Mouse (Mus musculus): ENCODE results near the gene Prkce.
A peak's percentile ranks its signal among the peaks of the same experiment; 100 is the strongest.

The Prkce gene

GRCm38 (mm10) chr17:86334990-86335389 lies 167.4 kb downstream of the Prkce start:
- DNase-seq (ENCODE audit: low read depth): no peak

GRCm38 (mm10) chr17:86336652-86337073 lies 169.1 kb downstream of the Prkce start:
- DNase-seq (ENCODE audit: low read depth): no peak

- DNase-seq (ENCODE audit: low read depth): peak; percentile 17
Measured at GRCm38 (mm10) chr17:86337076-86337475, 169.5 kb downstream of the Prkce start.

GRCm38 (mm10) chr17:86338328-86338727 lies 170.7 kb downstream of the Prkce start:
- DNase-seq (ENCODE audit: low read depth): no peak

- DNase-seq (ENCODE audit: low read depth): peak; percentile 17
Measured at GRCm38 (mm10) chr17:86344032-86344431, 176.4 kb downstream of the Prkce start.

- no peak for DNase-seq (ENCODE audit: low read depth)
Measured at GRCm38 (mm10) chr17:86345234-86346005, 177.8 kb downstream of the Prkce start.

- no peak for DNase-seq (ENCODE audit: low read depth)
Measured at GRCm38 (mm10) chr17:86350236-86350635, 182.7 kb downstream of the Prkce start.

GRCm38 (mm10) chr17:86350791-86351261 lies 183.2 kb downstream of the Prkce start:
- no peak for DNase-seq (ENCODE audit: low read depth)

- no peak for DNase-seq (ENCODE audit: low read depth)
Measured at GRCm38 (mm10) chr17:86351282-86351681, 183.7 kb downstream of the Prkce start.

- DNase-seq (ENCODE audit: low read depth): no peak
Measured at GRCm38 (mm10) chr17:86352247-86353037, 184.9 kb downstream of the Prkce start.

- no peak for DNase-seq (ENCODE audit: low read depth)
Measured at GRCm38 (mm10) chr17:86353679-86354078, 186.1 kb downstream of the Prkce start.

- no peak for DNase-seq (ENCODE audit: low read depth)
Measured at GRCm38 (mm10) chr17:86354101-86354500, 186.5 kb downstream of the Prkce start.

GRCm38 (mm10) chr17:86354896-86355295 lies 187.3 kb downstream of the Prkce start:
- no peak for DNase-seq (ENCODE audit: low read depth)

- DNase-seq (ENCODE audit: low read depth): no peak
Measured at GRCm38 (mm10) chr17:86355318-86355717, 187.7 kb downstream of the Prkce start.

- DNase-seq (ENCODE audit: low read depth): no peak
Measured at GRCm38 (mm10) chr17:86355772-86356451, 188.3 kb downstream of the Prkce start.

GRCm38 (mm10) chr17:86358388-86358787 lies 190.8 kb downstream of the Prkce start:
- no peak for DNase-seq (ENCODE audit: low read depth)

GRCm38 (mm10) chr17:86358847-86359246 lies 191.3 kb downstream of the Prkce start:
- DNase-seq (ENCODE audit: low read depth): no peak

- DNase-seq (ENCODE audit: low read depth): no peak
Measured at GRCm38 (mm10) chr17:86360849-86361248, 193.3 kb downstream of the Prkce start.

- no peak for DNase-seq (ENCODE audit: low read depth)
Measured at GRCm38 (mm10) chr17:86363356-86363755, 195.8 kb downstream of the Prkce start.

- no peak for DNase-seq (ENCODE audit: low read depth)
Measured at GRCm38 (mm10) chr17:86364349-86365075, 196.9 kb downstream of the Prkce start.

GRCm38 (mm10) chr17:86366919-86367318 lies 199.3 kb downstream of the Prkce start:
- no peak for DNase-seq (ENCODE audit: low read depth)

GRCm38 (mm10) chr17:86367676-86368075 lies 200.1 kb downstream of the Prkce start:
- DNase-seq (ENCODE audit: low read depth): no peak

Data from 416B (cell line).